Mouse (Mus musculus) heart, embryonic 11.5 days (tissue): ENCODE results near the gene Ppl. TPM values are rescaled to one million over a fixed set of nuclear protein-coding genes. Genes with fewer than 3 reads are reported as not detected.

Experiments
- ATAC-seq: fragments of 200-750 bp; cut with Nextera tagmentation; replicated peaks from 2 replicates; pipeline ENCODE4 v1.8.0; 2017; ENCODE audit warnings: moderate library complexity; ENCODE audit not compliant: insufficient number of reproducible peaks, low FRiP score, low TSS enrichment
- H3K27ac ChIP-seq: fragments of 300-500 bp; sonication (generic); 2 replicates; pipeline ENCODE4 v1.5.1; 2014; ENCODE audit warnings: mild to moderate bottlenecking, low read depth, low read length
- H3K27me3 ChIP-seq: fragments of 300-500 bp; sonication (generic); 2 replicates; pipeline ENCODE4 v1.6.1; 2014; ENCODE audit warnings: mild to moderate bottlenecking, low read length, mixed read lengths; ENCODE audit not compliant: control insufficient read depth, insufficient read depth
- H3K36me3 ChIP-seq: fragments of 300-500 bp; sonication (generic); 2 replicates; pipeline ENCODE4 v1.6.1; 2014; ENCODE audit warnings: mild to moderate bottlenecking, low read length, moderate library complexity, mixed read lengths; ENCODE audit not compliant: control insufficient read depth, insufficient read depth
- H3K4me1 ChIP-seq: fragments of 300-500 bp; sonication (generic); 2 replicates; pipeline ENCODE4 v1.6.1; 2014; ENCODE audit warnings: low read length; ENCODE audit not compliant: control insufficient read depth, insufficient read depth
- H3K4me2 ChIP-seq: fragments of 300-500 bp; sonication (generic); 2 replicates; pipeline ENCODE4 v1.6.1; 2014; ENCODE audit warnings: mild to moderate bottlenecking, moderate library complexity
- H3K4me3 ChIP-seq: fragments of 300-500 bp; sonication (generic); 2 replicates; pipeline ENCODE4 v1.5.1; 2014; ENCODE audit warnings: low read depth, low read length
- H3K9ac ChIP-seq: fragments of 300-500 bp; sonication (generic); 2 replicates; pipeline ENCODE4 v1.6.1; 2014; ENCODE audit warnings: mild to moderate bottlenecking, low read depth, low read length, moderate library complexity
- H3K9me3 ChIP-seq: fragments of 300-500 bp; sonication (generic); replicated peaks from 2 replicates; pipeline ENCODE4 v1.6.1; 2016; ENCODE audit warnings: low read length; ENCODE audit not compliant: control insufficient read depth
- WGBS: fragments of 180-500 bp; shearing (Covaris S2); extraction: QIAGEN DNeasy Blood & Tissue Kit; methylation state at CpG from one replicate; pipeline ENCODE4 v1.1.7; 2014; ENCODE audit not compliant: insufficient replicate concordance; 5-methylcytosine and 5-hydroxymethylcytosine counted together
- polyA plus RNA-seq: library from polyadenylated mRNA; unstranded; fragments of >200 nt; fragmentation: Nextera tagmentation; extraction: Ambion mirVana; gene quantifications from 2 replicates; pipeline ENCODE4 v1.2.1, GENCODE M21; 2014

Gene Ppl
- polyA plus RNA-seq, 1 experiment from 2014 or later = 1.3 TPM

GRCm38 (mm10) chr16:5113582-5113981 is 18.6 kb downstream of the Ppl start:
- H3K4me1 ChIP-seq = peaks cover 15% of the 10 kb centered on the region
- no peak overlapping the region for H3K27ac ChIP-seq
- H3K9ac ChIP-seq = no peak overlapping the region
- H3K9me3 ChIP-seq = no peaks in the 10 kb centered on the region
- no peak overlapping the region for H3K4me3 ChIP-seq
- H3K36me3 ChIP-seq = no peaks in the 10 kb centered on the region
- no peak overlapping the region for H3K4me2 ChIP-seq
- ATAC-seq = no peak
- WGBS = 51% methylated on average over 2 of the region's 2 CpGs
- no peaks in the 10 kb centered on the region for H3K27me3 ChIP-seq

GRCm38 (mm10) chr16:5113002-5113550 is 19.1 kb downstream of the Ppl start:
- no peak overlapping the region for H3K4me2 ChIP-seq
- no peaks in the 10 kb centered on the region for H3K27me3 ChIP-seq
- peaks cover 15% of the 10 kb centered on the region for H3K4me1 ChIP-seq
- H3K9ac ChIP-seq = no peak overlapping the region
- WGBS = 63% methylated on average over 4 of the region's 4 CpGs
- no peaks in the 10 kb centered on the region for H3K9me3 ChIP-seq
- H3K36me3 ChIP-seq = no peaks in the 10 kb centered on the region
- H3K27ac ChIP-seq = no peak overlapping the region
- no peak overlapping the region for H3K4me3 ChIP-seq
- ATAC-seq = no peak

DNA sequence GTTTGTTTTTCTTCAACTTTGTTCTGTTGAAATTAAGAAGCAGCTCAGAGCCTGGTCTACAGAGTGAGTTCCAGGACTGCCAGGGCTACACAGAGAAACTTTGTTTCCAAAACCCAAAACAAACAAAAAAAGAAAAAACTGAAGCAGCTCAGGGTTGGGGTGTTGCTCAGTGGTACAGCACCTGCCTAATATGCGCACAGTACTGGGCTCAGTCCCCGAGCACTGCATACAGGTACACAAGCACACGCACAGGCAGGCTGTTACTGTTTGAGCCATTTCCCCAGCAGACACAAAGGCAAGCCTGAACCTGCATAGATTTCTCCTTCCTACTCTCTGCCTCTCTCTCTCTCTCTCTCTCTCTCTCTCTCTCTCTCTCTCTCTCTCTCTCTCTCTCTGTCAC is 21.2 kb downstream of the Ppl start:
- peaks cover 15% of the 10 kb centered on the region for H3K4me1 ChIP-seq
- ATAC-seq = no peak
- no peak overlapping the region for H3K9ac ChIP-seq
- no peak overlapping the region for H3K4me3 ChIP-seq
- no peaks in the 10 kb centered on the region for H3K36me3 ChIP-seq
- H3K27me3 ChIP-seq = no peaks in the 10 kb centered on the region
- no peaks in the 10 kb centered on the region for H3K9me3 ChIP-seq
- 81% methylated on average over 3 of the region's 3 CpGs for WGBS
- no peak overlapping the region for H3K27ac ChIP-seq
- H3K4me2 ChIP-seq = no peak overlapping the region

DNA sequence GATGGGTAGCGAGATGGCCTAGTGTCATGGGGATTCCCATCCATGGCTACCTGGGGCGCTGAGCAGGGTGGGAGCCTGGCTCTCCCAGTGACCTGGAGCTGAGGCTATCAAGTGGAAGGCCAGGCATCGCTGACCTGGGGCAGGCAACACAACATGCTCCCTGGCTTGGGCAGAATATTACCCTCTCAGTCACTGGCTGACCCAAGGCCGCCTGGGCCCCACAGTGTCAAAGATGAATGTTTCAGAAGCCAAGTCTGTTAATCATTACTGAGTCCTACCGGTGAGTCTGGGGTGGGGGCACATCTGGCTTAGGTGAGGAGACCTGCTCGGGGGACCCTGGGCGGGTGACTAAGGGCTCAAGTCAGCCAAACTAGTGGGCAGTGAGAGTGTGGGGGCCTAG is 22.3 kb downstream of the Ppl start:
- no peaks in the 10 kb centered on the region for H3K27me3 ChIP-seq
- WGBS = 80% methylated on average over 7 of the region's 7 CpGs
- ATAC-seq = no peak
- no peaks in the 10 kb centered on the region for H3K36me3 ChIP-seq
- H3K4me2 ChIP-seq = no peak overlapping the region
- H3K4me3 ChIP-seq = no peak overlapping the region
- H3K9ac ChIP-seq = no peak overlapping the region
- no peaks in the 10 kb centered on the region for H3K9me3 ChIP-seq
- H3K4me1 ChIP-seq = peaks cover 12% of the 10 kb centered on the region
- no peak overlapping the region for H3K27ac ChIP-seq

GRCm38 (mm10) chr16:5101000-5101399 is 31.2 kb downstream of the Ppl start:
- no peak for ATAC-seq
- 48% methylated on average over 6 of the region's 6 CpGs for WGBS

DNA sequence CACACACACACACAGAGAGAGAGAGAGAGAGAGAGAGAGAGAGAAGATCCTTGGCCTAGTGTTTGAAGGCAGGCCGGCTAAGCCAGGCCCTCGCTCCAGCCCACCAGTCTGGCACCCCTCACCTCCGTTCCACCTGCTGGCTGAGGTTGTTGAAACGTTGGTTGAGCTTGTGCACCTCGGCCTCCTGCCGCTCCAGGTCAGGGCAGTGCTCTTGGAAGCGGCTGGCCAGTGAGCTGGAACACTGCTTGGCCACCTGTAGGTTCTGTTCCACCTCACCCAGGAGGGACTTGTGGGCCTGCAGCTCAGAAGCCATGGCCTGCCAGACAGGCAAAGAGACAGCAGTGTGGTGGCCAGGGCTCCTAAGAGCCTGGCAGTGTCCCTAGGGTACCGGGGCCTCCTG is 35.7 kb downstream of the Ppl start:
- H3K27me3 ChIP-seq = no peaks in the 10 kb centered on the region
- no peak overlapping the region for H3K4me3 ChIP-seq
- H3K27ac ChIP-seq = no peak overlapping the region
- H3K36me3 ChIP-seq = no peaks in the 10 kb centered on the region
- H3K4me1 ChIP-seq = no peaks in the 10 kb centered on the region
- no peak overlapping the region for H3K4me2 ChIP-seq
- no peaks in the 10 kb centered on the region for H3K9me3 ChIP-seq
- H3K9ac ChIP-seq = no peak overlapping the region
- ATAC-seq = no peak
- 73% methylated on average over 8 of the region's 8 CpGs for WGBS

More at GRCm38 (mm10) chr16:5101000-5101399, 31.2 kb downstream of the Ppl start:
- no peaks in the 10 kb centered on the region for H3K36me3 ChIP-seq
- no peak overlapping the region for H3K9ac ChIP-seq
- no peak overlapping the region for H3K4me2 ChIP-seq
- no peak overlapping the region for H3K4me3 ChIP-seq
- no peaks in the 10 kb centered on the region for H3K9me3 ChIP-seq
- H3K4me1 ChIP-seq = no peaks in the 10 kb centered on the region
- H3K27ac ChIP-seq = no peak overlapping the region
- no peaks in the 10 kb centered on the region for H3K27me3 ChIP-seq

GRCm38 (mm10) chr16:5093285-5093684 is 38.9 kb downstream of the Ppl start:
- H3K4me1 ChIP-seq = peaks cover 11% of the 10 kb centered on the region
- no peaks in the 10 kb centered on the region for H3K27me3 ChIP-seq
- H3K27ac ChIP-seq = no peak overlapping the region
- WGBS = 80% methylated on average over 5 of the region's 5 CpGs
- no peak overlapping the region for H3K4me3 ChIP-seq
- ATAC-seq = no peak
- H3K36me3 ChIP-seq = no peaks in the 10 kb centered on the region
- no peak overlapping the region for H3K4me2 ChIP-seq
- no peaks in the 10 kb centered on the region for H3K9me3 ChIP-seq
- no peak overlapping the region for H3K9ac ChIP-seq

- no peak for ATAC-seq
- Histone ChIP-seq H3K4me1 (peaks cover 11% of the 10 kb centered on the region), H3K27me3 (no peaks in the 10 kb centered on the region), H3K36me3 (peaks cover 15% of the 10 kb centered on the region), H3K27ac (no peak overlapping the region), H3K4me3 (no peak overlapping the region), H3K9me3 (no peaks in the 10 kb centered on the region), H3K9ac (no peak overlapping the region; the same call in 1 of the 2 replicates), H3K4me2 (no peak overlapping the region; the same call in 1 of the 2 replicates)
- WGBS = 50% methylated on average over 10 of the region's 10 CpGs
Measured at GRCm38 (mm10) chr16:5089021-5089420, 43.2 kb downstream of the Ppl start.

- no peak overlapping the region for H3K9ac ChIP-seq
- H3K27ac ChIP-seq = no peak overlapping the region
- ATAC-seq = no peak
- 98% methylated on average over 2 of the region's 2 CpGs for WGBS
- peaks cover 11% of the 10 kb centered on the region for H3K4me1 ChIP-seq
- H3K4me3 ChIP-seq = no peak overlapping the region
- no peak overlapping the region for H3K4me2 ChIP-seq
- peaks cover 25% of the 10 kb centered on the region for H3K36me3 ChIP-seq
- H3K27me3 ChIP-seq = no peaks in the 10 kb centered on the region
- no peaks in the 10 kb centered on the region for H3K9me3 ChIP-seq
Measured at GRCm38 (mm10) chr16:5086179-5086578, 46.0 kb downstream of the Ppl start.
